Mouse (Mus musculus) kidney, postnatal 25 days (tissue): ENCODE data around the gene Fbxo9.
A peak's percentile ranks its signal among the peaks of the same experiment; 100 is the strongest.

Source experiments
- DNase-seq, 2 experiments: peaks; one replicate each; pipeline ENCODE4 v3.0.0; 2021; ENCODE audit warnings: mixed read lengths in 2 of 2

The Fbxo9 gene

GRCm38 (mm10) chr9:78064121-78064520, 44.7 kb downstream of the Fbxo9 start:
- DNase-seq: peak; percentile 57 to 68

DNA sequence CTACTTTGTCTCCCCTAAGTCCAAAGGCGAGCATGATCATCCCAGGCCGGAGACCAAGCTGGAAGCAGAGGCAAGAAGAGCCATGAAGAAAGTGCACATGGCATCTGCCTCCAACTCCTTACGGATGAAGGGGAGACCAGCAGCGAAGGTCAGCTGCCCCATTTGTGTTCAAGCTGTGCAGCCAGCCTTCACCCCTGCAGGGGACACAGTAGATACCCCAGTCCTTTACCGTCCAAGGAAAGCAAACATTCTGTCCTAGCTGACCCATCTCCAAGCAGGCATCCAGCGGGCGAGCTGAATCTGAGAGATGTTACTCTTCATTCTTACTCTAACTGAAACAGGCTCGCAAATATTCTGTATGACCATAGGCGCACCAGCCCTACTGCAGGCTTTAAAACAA, 46.5 kb downstream of the Fbxo9 start:
- no peak for DNase-seq

DNA sequence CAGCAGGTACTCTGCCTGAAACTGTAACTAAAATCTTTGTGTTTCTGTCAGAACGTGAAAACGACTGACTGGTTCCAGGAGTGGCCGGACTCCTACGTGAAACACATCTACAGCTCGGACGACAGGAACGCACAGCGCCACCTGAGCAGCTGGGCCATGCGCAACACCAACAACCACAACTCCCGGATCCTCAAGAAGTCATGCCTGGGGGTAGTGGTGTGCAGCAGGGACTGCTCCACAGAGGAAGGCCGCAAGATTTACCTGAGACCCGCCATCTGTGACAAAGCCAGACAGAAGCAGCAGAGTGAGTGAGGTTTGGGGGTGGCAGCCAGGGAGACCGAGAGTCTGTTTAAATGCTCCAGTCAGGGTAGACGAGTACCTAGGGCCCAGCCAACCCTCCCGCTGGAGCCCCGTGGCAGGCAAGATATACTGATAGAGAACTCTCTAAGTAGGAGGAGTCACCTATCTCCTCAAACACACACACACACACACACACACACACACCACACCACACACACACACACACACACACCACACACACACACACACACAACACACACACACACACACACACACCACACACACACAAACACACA, 49.2 kb downstream of the Fbxo9 start:
- no peak for DNase-seq

- no peak for DNase-seq
Observed at GRCm38 (mm10) chr9:78054298-78054697, 54.6 kb downstream of the Fbxo9 start.

DNA sequence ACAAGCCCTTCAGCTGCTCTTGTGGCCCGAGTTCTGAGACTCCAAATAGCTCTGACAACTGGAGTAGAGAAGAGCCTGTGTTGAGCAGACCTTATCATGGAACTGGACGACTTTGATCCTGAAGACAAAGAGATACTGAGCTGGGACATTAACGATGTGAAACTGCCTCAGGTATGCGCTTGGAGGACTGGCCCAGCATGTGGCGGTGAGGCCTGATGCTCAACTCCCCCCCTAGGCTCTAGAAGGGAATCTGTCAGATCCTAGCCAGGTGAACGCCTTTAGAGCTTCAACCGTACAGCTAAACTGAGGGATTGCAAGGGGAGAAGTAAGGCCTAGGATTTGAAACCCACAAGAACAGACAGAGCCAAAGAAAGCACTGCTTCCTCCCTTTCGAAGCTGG, 55.0 kb downstream of the Fbxo9 start:
- no peak for DNase-seq

DNA sequence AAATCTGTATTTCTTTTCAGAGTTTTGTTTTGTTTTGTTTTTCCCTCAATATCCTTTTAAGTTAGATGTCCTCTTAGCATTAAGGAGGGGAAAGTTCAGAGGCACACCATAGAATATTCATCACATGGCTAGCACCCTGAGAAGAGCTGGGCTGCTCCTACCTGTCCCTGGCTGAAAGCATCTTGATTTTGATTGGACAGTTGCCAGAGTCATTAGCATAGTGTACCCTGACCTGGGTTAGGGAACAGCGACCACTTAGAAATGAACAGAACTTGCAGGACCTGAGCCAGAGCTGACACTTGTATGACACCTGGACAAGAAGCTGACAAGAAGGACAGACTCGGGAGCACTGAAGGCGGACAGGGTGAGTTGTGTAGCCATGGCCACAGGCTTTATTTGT, 57.2 kb downstream of the Fbxo9 start, which contains the start of gene Gcm1:
TSS of gene Gcm1 (plus strand) at position 248 of the 400 bp plus-strand sequence.
- peak; percentile 43 to 64 for DNase-seq

DNA sequence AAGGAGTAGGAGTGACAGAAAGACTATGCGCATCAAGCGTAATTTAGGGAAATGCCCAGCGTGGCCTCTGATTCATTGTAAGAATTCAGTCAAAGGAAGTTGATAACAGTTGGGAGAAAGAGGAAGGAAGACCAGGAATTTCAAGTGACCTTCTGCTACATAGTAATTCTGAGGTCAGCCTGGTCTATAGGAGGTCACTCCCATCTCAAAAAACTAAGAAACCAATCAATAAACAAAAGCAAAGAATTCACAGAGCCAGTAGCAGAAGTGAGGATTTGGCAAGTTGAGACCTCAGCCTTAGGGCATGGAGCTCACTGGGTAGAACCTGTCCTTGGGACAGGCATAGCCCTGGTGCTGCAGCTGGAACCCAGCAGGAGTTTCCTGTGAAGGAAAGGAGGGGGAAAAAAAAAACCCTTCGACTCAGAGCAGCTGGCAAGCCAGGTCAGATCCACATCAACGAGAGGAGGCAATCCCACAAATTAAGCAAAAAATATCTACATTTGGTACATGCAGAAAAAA, 58.4 kb downstream of the Fbxo9 start:
- no peak for DNase-seq

- peak; percentile 30 to 38 for DNase-seq
Observed at GRCm38 (mm10) chr9:78046755-78047154, 62.1 kb downstream of the Fbxo9 start.

DNA sequence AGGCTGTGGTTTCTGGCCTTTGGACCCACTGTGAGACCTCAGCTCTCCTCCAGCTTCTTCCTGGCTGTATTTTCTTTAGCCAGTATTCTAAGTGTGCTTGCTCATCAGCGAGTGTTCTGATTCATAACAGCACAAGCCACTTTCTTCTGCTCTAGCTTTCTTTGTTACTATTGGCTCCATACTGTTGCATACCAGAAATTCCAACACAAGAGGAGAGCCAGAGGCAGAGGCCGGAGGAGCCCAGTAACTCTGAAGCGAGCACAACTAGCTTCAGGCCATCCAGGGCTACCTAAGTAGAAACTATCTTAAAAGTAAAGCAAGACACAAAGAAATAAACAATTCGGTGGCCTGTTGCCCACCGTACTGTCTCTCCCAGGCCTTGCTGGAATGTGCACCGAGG, 63.7 kb downstream of the Fbxo9 start:
- DNase-seq: peak in 1 of 2 experiments; percentile 36

GRCm38 (mm10) chr9:78038755-78039489, 69.9 kb downstream of the Fbxo9 start:
- DNase-seq: peak; percentile 78 to 82

GRCm38 (mm10) chr9:78035831-78036230, 73.0 kb downstream of the Fbxo9 start:
- no peak for DNase-seq

GRCm38 (mm10) chr9:78035296-78035695, 73.6 kb downstream of the Fbxo9 start:
- no peak for DNase-seq

GRCm38 (mm10) chr9:78032930-78033329, 75.9 kb downstream of the Fbxo9 start:
- no peak for DNase-seq
